Mouse (Mus musculus) limb, embryonic 13.5 days (tissue): ENCODE results near the gene Tnpo3. TPM values are rescaled to one million over a fixed set of nuclear protein-coding genes. Genes with fewer than 3 reads are reported as not detected.
"Not testable (repeated sequence)": the region's sequence is repeated elsewhere in the genome, so short reads cannot be mapped to it uniquely, and the experiment has no call there.

Experiments
- ATAC-seq: fragments of 200-750 bp; cut with Nextera tagmentation; 2 replicates; pipeline ENCODE4 v1.8.0; 2017; ENCODE audit warnings: low read depth, moderate number of reproducible peaks, moderate TSS enrichment; ENCODE audit not compliant: low FRiP score
- H3K27ac ChIP-seq: fragments of 300-500 bp; sonication (generic); 2 replicates; pipeline ENCODE4 v1.5.1; 2015; ENCODE audit warnings: inconsistent platforms, mild to moderate bottlenecking, moderate library complexity
- H3K27me3 ChIP-seq: fragments of 300-500 bp; sonication (generic); 2 replicates; pipeline ENCODE4 v1.6.1; 2015; ENCODE audit warnings: mild to moderate bottlenecking, inconsistent platforms
- H3K36me3 ChIP-seq: fragments of 300-500 bp; sonication (generic); 2 replicates; pipeline ENCODE4 v1.6.1; 2015; ENCODE audit warnings: inconsistent platforms, mild to moderate bottlenecking, moderate library complexity
- H3K4me1 ChIP-seq: fragments of 300-500 bp; sonication (generic); 2 replicates; pipeline ENCODE4 v1.6.1; 2015; ENCODE audit warnings: inconsistent platforms
- H3K4me2 ChIP-seq: fragments of 300-500 bp; sonication (generic); replicated peaks from 2 replicates; pipeline ENCODE4 v1.6.1; 2015; ENCODE audit warnings: inconsistent platforms, mild to moderate bottlenecking, moderate library complexity
- H3K4me3 ChIP-seq: fragments of 300-500 bp; sonication (generic); 2 replicates; pipeline ENCODE4 v1.5.1; 2015; ENCODE audit warnings: moderate library complexity, mild to moderate bottlenecking, inconsistent platforms
- H3K9ac ChIP-seq: fragments of 300-500 bp; sonication (generic); 2 replicates; pipeline ENCODE4 v1.6.1; 2015; ENCODE audit warnings: mild to moderate bottlenecking, inconsistent platforms
- H3K9me3 ChIP-seq: fragments of 300-500 bp; sonication (generic); 2 replicates; pipeline ENCODE4 v1.6.1; 2016; ENCODE audit warnings: inconsistent platforms
- WGBS: fragments of 180-500 bp; shearing (Covaris S2); methylation state at CpG from one replicate; pipeline ENCODE4 v1.1.7; 2015; 5-methylcytosine and 5-hydroxymethylcytosine counted together
- polyA plus RNA-seq: library from polyadenylated mRNA; unstranded; fragments of >200 nt; fragmentation: Nextera tagmentation; extraction: Ambion mirVana; gene quantifications from 2 replicates; pipeline ENCODE4 v1.2.1, GENCODE M21; 2015

The Tnpo3 gene
- polyA plus RNA-seq, 1 experiment from 2014 or later: 98.8 TPM

DNA sequence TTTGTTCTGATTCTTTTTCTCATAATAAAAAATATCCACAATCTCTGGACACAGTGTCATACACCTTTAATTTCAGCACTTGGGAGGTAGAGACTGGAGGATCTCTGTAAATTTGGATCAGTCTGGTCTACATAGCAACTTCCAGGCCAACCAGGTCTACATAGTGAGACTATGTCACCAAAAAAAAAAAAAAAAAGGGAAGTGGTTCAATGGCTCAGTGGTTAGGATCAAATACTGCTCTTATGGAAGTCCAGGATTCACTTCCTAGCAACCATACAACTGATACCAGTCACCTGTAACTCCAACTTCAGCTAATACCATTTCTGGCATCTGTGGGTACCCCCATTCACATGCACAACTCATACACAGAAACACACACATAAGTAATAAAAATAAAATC lies 9.5 kb downstream of the Tnpo3 start:
- no peak overlapping the region for H3K4me2 ChIP-seq
- H3K9me3 ChIP-seq: no peaks in the 10 kb centered on the region
- H3K36me3 ChIP-seq: no peaks in the 10 kb centered on the region
- no peaks in the 10 kb centered on the region for H3K27me3 ChIP-seq
- ATAC-seq: no peak
- no peak overlapping the region for H3K9ac ChIP-seq
- H3K27ac ChIP-seq: no peak overlapping the region
- H3K4me3 ChIP-seq: no peak overlapping the region
- no peaks in the 10 kb centered on the region for H3K4me1 ChIP-seq

DNA sequence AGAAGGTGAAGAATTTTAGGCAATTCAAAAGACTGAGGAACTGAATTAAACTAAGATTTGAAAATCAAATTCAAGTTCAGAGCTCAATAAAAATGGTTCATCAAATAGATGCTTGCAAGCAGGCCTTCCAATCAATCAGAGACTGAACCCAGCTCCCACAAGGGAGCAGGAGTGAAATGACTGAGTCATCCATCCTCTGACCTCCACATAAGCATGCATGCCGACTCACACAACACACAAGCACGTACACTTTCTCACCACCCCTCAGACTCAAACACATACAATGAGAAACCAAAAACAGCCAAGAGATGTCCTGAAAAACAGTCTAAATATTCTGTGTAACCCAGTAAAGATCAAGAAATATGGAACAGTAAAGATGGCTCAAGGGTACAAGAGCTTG lies 14.0 kb downstream of the Tnpo3 start:
- H3K36me3 ChIP-seq: no peaks in the 10 kb centered on the region
- no peak for ATAC-seq
- no peaks in the 10 kb centered on the region for H3K27me3 ChIP-seq
- H3K4me3 ChIP-seq: no peak overlapping the region
- H3K4me1 ChIP-seq: no peaks in the 10 kb centered on the region
- H3K9me3 ChIP-seq: no peaks in the 10 kb centered on the region
- H3K9ac ChIP-seq: no peak overlapping the region
- no peak overlapping the region for H3K4me2 ChIP-seq
- H3K27ac ChIP-seq: no peak overlapping the region
- WGBS: 84% methylated on average over 2 of the region's 2 CpGs

DNA sequence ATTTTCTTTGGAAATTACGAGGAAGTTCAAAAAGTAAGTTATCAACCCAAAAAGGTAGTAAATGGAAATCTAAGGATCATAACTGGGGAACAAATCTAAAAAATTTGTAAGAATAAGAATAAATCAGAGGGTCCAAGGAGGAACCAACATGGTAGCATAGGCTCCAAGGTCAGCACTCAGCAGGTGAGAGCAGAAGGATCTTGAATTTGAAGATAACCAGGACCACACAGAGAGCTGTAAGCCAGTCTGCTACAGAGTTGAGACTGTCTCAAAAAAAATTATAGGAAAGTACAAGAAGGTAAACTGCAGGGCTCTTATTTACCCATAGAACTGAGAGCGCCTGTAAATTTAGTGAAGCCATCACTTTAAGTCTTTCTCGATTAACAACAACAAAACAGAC lies 28.5 kb downstream of the Tnpo3 start:
- ATAC-seq: no peak
- Histone ChIP-seq H3K9ac (no peak overlapping the region), H3K27me3 (no peaks in the 10 kb centered on the region), H3K4me3 (no peak overlapping the region), H3K4me2 (no peak overlapping the region), H3K36me3 (peaks cover 85% of the 10 kb centered on the region), H3K9me3 (peaks cover 6% of the 10 kb centered on the region; the same call in 1 of the 2 replicates), H3K27ac (no peak overlapping the region), H3K4me1 (no peaks in the 10 kb centered on the region)
- 96% methylated on average over 3 of the region's 3 CpGs for WGBS

DNA sequence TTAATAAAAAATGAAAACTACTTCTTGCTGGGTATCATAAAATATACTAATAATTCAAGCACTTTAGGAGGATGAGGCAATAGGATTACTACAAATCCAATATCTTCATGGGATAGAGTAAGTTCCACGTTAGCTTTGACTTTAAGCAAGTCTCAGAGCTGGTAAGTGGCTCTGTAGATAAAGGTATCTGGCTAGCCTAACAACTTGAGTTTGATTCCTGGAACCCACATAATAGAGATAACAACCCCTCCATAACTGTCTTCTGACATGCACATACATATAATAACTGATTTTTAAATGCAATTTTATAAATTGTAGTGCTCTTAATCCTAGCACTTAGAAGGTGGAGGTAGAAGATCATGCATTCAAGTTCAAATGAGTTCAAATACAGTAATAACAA lies 28.9 kb downstream of the Tnpo3 start:
- H3K4me1 ChIP-seq: no peaks in the 10 kb centered on the region
- 89% methylated on average over 1 of the region's 1 CpGs for WGBS
- H3K36me3 ChIP-seq: peaks cover 85% of the 10 kb centered on the region
- H3K27me3 ChIP-seq: no peaks in the 10 kb centered on the region
- no peak for ATAC-seq
- H3K4me3 ChIP-seq: no peak overlapping the region
- H3K9ac ChIP-seq: no peak overlapping the region
- H3K4me2 ChIP-seq: no peak overlapping the region
- peaks cover 6% of the 10 kb centered on the region; the same call in 1 of the 2 replicates for H3K9me3 ChIP-seq
- no peak overlapping the region for H3K27ac ChIP-seq

DNA sequence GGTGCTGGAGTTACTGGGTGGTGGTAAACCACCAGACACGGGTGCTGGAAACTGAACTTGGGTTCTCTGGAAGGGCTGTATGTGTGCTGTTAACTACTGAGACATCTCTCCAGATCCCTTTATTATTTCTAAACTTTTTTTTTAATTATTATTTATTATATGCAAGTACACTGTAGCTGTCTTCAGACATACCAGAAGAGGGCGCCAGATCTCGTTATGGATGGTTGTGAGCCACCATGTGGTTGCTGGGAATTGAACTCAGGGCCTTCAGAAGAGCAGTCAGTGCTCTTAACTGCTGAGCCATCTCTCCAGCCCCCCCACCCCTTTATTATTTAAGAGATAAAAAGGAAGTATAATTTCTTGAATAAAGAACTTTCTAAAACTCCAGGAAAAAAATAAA lies 33.3 kb downstream of the Tnpo3 start:
- not testable (repeated sequence) for H3K27ac ChIP-seq, H3K4me2 ChIP-seq, H3K4me3 ChIP-seq, H3K27me3 ChIP-seq, H3K9ac ChIP-seq, H3K9me3 ChIP-seq, H3K4me1 ChIP-seq, ATAC-seq
- peaks cover 90% of the 10 kb centered on the region for H3K36me3 ChIP-seq
- 87% methylated on average over 3 of the region's 3 CpGs for WGBS

DNA sequence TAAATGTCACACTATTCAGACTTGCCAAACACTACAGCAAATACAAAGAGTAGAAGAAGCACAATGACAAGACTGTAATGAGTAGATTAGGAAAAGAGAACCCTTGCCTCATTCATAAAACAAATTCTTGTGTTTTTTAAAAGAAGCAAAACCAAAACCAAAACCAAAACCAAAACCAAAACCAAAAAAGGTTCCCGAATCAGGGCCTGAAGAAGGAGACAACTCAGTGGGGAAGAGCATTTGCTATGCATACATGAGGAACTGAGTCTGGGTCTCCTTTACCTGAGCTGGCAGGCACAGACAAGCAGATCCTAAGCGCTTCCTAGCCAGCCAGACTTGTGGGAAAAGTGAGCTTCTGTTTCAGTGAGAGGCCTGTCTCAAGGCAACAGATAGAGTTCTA lies 52.6 kb downstream of the Tnpo3 start:
- Histone ChIP-seq H3K36me3 (peaks cover 93% of the 10 kb centered on the region), H3K4me2 (no peak overlapping the region), H3K4me1 (no peaks in the 10 kb centered on the region), H3K9me3 (no peaks in the 10 kb centered on the region), H3K27ac (no peak overlapping the region), H3K9ac (no peak overlapping the region), H3K27me3 (no peaks in the 10 kb centered on the region), H3K4me3 (no peak overlapping the region)
- 94% methylated on average over 2 of the region's 2 CpGs for WGBS
- ATAC-seq: no peak

DNA sequence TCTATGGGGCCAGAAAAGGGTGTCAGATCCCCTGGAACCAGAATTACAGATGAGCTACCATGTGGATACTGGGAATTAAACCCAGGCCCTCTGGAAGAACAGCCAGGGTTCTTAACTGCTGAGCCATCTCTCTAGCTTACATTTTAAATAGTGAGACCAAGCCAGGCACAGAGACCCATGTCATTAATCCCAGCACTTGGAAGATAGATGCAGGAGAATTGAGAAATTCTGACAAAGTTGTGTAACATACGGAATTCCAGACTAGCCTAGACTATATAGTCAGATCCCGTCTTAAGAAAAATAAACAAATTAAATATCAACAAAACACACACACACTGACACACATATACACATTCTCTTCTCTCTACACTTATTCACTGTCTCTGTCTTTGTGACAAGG lies 57.2 kb downstream of the Tnpo3 start:
- Histone ChIP-seq H3K4me2 (no peak overlapping the region), H3K27ac (no peak overlapping the region), H3K4me3 (no peak overlapping the region), H3K4me1 (no peaks in the 10 kb centered on the region), H3K9ac (no peak overlapping the region), H3K27me3 (no peaks in the 10 kb centered on the region), H3K36me3 (peaks cover 90% of the 10 kb centered on the region), H3K9me3 (no peaks in the 10 kb centered on the region)
- 85% methylated on average over 2 of the region's 2 CpGs for WGBS
- no peak for ATAC-seq

DNA sequence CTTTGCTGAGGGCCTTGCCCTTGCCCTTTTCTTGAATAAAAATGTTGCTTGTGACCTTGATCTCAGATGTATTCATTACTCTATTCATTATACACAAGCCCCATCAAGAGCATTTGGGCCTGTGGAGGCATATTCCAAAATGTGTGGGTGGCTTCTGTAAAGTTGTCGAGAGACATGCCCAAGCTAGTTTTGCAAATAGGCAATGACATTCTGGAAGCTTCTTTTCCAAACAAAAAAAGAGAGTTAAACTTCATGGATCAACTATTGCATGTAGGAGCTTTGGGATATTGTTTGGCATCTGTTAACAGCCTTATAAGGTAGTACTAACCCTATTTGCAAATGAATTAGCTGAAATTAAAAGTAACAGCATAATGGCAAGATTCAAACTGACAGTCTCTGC lies 61.6 kb downstream of the Tnpo3 start:
- Histone ChIP-seq H3K27ac (no peak overlapping the region), H3K4me3 (no peak overlapping the region), H3K9me3 (peaks cover 4% of the 10 kb centered on the region; the same call in 1 of the 2 replicates), H3K4me1 (no peaks in the 10 kb centered on the region), H3K27me3 (no peaks in the 10 kb centered on the region), H3K36me3 (peaks cover 89% of the 10 kb centered on the region), H3K9ac (no peak overlapping the region), H3K4me2 (no peak overlapping the region)
- no peak for ATAC-seq
- 84% methylated on average over 1 of the region's 1 CpGs for WGBS

DNA sequence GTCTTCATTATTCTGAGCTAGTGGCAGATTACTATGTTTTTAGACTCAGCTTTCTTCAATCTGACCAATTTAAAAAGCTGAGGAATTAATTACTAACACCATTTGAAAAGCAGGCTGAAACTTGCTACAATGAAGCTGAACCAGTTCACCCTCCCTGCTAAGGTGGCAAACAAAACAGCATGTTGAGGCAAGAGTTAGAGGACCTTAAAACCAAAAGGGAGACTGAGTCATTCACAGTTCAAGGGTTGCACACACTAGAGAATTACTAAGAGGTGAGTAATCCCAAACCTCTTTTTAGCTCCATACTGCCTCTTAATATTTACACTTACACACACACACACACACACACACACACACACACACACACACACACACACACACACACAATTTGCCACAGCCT lies 62.1 kb downstream of the Tnpo3 start:
- Histone ChIP-seq H3K27me3 (no peaks in the 10 kb centered on the region), H3K36me3 (peaks cover 89% of the 10 kb centered on the region), H3K4me1 (no peaks in the 10 kb centered on the region), H3K9ac (no peak overlapping the region), H3K4me3 (no peak overlapping the region), H3K9me3 (peaks cover 4% of the 10 kb centered on the region; the same call in 1 of the 2 replicates), H3K27ac (no peak overlapping the region), H3K4me2 (no peak overlapping the region)
- ATAC-seq: no peak

DNA sequence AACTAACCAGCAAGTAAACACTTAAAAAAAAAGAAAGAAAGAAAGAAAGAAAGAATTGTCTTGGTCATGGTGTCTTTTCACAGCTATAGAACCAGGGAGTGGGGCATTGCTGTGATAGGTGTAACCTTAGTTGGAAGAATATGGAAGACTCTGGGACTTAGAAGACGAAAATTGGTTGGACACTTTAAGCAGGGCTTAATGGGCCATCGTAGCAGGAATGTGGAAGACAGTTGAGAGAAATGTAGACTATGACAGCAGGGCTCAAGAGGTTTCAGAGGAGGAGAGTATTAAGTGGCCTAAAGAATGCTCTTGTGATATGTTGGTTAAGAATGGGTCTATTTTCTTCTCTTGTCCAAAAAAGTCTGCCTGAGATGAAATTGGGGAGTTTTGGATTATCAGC lies 64.1 kb downstream of the Tnpo3 start:
- Histone ChIP-seq H3K9me3 (peaks cover 4% of the 10 kb centered on the region; the same call in 1 of the 2 replicates), H3K4me2 (no peak overlapping the region), H3K36me3 (peaks cover 86% of the 10 kb centered on the region), H3K27me3 (no peaks in the 10 kb centered on the region), H3K4me1 (no peaks in the 10 kb centered on the region), H3K27ac (no peak overlapping the region), H3K9ac (no peak overlapping the region), H3K4me3 (no peak overlapping the region)
- WGBS: 92% methylated on average over 2 of the region's 2 CpGs
- no peak for ATAC-seq

DNA sequence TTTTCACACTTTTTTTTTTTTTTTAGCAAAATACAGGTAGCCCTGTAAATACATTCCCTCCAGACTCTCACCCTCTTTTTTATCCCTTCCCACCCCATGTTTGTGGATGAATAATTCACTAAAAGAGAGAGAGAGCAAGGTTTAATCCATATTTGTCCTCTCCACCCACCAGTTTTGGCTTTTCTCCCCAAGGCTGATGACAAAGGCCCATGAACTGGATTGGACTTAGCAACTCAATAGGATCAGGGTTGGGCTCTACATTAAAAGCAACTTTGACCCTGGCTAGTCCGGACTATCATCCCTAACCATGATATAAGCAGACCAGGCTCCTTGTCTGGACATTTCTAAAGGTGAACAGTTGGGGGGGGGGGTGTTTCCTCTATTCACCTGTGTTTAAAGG lies 68.7 kb downstream of the Tnpo3 start:
- Histone ChIP-seq H3K4me1 (no peaks in the 10 kb centered on the region), H3K4me2 (no peak overlapping the region), H3K9me3 (peaks cover 4% of the 10 kb centered on the region; the same call in 1 of the 2 replicates), H3K9ac (no peak overlapping the region), H3K27me3 (no peaks in the 10 kb centered on the region), H3K4me3 (no peak overlapping the region), H3K27ac (no peak overlapping the region), H3K36me3 (peaks cover 68% of the 10 kb centered on the region)
- ATAC-seq: no peak
- 100% methylated on average over 1 of the region's 1 CpGs for WGBS

DNA sequence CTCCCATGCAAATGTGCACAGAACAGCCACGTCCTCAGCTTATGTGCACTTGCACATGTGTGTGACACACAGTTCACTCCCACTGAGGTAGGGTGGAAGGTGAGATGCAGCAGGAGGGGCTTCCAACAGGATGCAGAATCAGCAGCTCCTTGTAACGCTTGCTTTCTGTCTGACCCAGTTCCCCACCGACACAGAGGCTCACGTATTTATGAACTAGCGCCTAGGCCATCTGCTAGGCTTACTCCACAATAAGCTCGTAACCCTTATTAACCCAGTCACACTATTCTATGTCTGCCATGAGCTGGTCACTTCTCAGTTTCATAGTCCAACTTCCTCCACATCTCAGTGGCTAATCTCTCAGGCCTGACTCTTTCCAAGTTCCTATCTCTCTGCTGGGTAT lies 69.5 kb downstream of the Tnpo3 start:
- WGBS: 74% methylated on average over 6 of the region's 6 CpGs
- Histone ChIP-seq H3K27me3 (no peaks in the 10 kb centered on the region), H3K4me3 (no peak overlapping the region), H3K4me1 (no peaks in the 10 kb centered on the region), H3K36me3 (peaks cover 64% of the 10 kb centered on the region), H3K27ac (no peak overlapping the region), H3K9ac (no peak overlapping the region), H3K9me3 (peaks cover 3% of the 10 kb centered on the region; the same call in 1 of the 2 replicates), H3K4me2 (no peak overlapping the region)
- no peak for ATAC-seq

DNA sequence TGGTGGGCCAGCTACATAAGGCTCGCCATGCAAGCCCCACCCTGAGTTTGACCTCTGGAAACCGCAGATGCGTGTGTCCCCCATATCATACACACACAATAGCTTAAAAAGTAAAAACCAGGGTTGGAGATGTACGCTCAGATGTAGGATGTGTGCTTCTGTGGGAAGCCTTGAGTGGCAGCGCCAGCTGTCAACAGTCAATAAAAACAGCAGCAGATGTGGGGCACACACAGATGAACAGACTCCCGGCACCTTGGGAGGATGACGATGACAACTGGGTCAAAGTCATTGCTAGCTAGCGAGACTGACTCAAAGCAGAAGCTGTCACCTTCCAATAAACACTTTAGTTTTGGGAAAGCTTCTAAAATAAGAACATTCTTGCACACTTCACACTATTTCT lies 70.2 kb downstream of the Tnpo3 start:
- H3K27ac ChIP-seq: no peak overlapping the region
- H3K4me3 ChIP-seq: no peak overlapping the region
- H3K9me3 ChIP-seq: no peaks in the 10 kb centered on the region
- no peaks in the 10 kb centered on the region for H3K27me3 ChIP-seq
- peaks cover 57% of the 10 kb centered on the region for H3K36me3 ChIP-seq
- H3K4me2 ChIP-seq: no peak overlapping the region
- 73% methylated on average over 8 of the region's 8 CpGs for WGBS
- no peaks in the 10 kb centered on the region for H3K4me1 ChIP-seq
- ATAC-seq: no peak
- no peak overlapping the region for H3K9ac ChIP-seq
